Mouse (Mus musculus): ENCODE measurements at regions not wholly inside any gene's neighbourhood (a gene's known extent, or its start where the extent isn't known, plus 50 kb on each side); places are given as distances from the start of the nearest gene placed in this dataset.
A peak's percentile ranks its signal among the peaks of the same experiment; 100 is the strongest.

DNA sequence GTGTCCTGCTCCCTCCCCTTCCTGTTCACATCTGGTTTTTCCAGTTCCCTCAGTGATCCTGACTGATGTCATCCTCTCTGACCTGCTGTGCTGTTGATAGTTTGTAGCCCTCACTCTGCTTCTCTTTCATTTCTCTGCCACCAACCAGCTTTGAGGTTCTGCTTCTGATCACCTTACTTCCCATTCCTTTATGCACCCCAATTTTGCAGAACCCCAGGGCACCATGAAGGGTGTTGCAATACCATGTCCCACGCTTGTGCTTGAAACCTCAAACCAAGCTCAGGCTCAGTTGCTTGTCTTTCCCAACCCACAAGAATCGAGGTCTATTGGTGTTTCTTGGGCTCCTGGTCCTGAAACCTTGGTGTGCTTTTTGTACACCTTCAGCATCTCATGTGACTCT is 93.3 kb downstream of the Edn1 start:
- Histone ChIP-seq H3K4me1 (ENCODE audit: control insufficient read depth, insufficient read depth, low read length) (no peaks in the 10 kb centered on the region), H3K27ac (ENCODE audit: insufficient read depth, low read length) (no peak overlapping the region), H3K4me3 (ENCODE audit: insufficient read depth, low read length) (no peak overlapping the region)
- TF ChIP-seq POLR2A (IDR thresholded peaks at IDR 0.05; ENCODE audit: extremely low read depth, insufficient read depth, low read length) (no peak), CTCF (IDR thresholded peaks at IDR 0.05; ENCODE audit: extremely low read depth, insufficient read depth, low read length) (no peak)

DNA sequence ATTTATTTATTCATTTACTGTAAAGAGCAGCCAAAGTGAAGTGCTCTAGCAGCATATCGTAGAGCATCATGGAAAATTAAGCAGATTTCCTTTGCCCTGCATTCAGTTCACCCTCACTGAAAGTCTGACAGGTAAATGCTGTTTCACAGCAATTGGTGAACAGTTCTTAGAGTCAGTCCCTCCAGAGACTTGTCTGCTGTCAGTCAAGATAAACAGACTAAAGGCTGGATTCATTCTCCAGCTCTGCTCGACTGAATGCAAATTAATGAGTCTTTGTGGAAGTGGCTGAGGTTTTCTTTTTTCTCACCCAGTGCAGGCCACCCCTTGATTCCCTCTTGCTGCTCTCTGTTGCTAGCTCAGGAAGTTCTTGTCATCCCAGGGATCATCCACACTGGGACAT is 100.2 kb downstream of the Edn1 start:
- no peak for TF ChIP-seq POLR2A (IDR thresholded peaks at IDR 0.05; ENCODE audit: extremely low read depth, insufficient read depth, low read length)
- no peak for TF ChIP-seq CTCF (IDR thresholded peaks at IDR 0.05; ENCODE audit: extremely low read depth, insufficient read depth, low read length)
- H3K4me1 ChIP-seq (ENCODE audit: control insufficient read depth, insufficient read depth, low read length) = peaks cover 2% of the 10 kb centered on the region
- H3K4me3 ChIP-seq (ENCODE audit: insufficient read depth, low read length) = no peak overlapping the region
- H3K27ac ChIP-seq (ENCODE audit: insufficient read depth, low read length) = 0 out of 2 replicates have a peak overlapping the region, but pooled peaks have one; percentile 29

- TF ChIP-seq CTCF (IDR thresholded peaks at IDR 0.05; ENCODE audit: extremely low read depth, insufficient read depth, low read length) (no peak), POLR2A (IDR thresholded peaks at IDR 0.05; ENCODE audit: extremely low read depth, insufficient read depth, low read length) (no peak)
- Histone ChIP-seq H3K4me1 (ENCODE audit: control insufficient read depth, insufficient read depth, low read length) (peaks cover 2% of the 10 kb centered on the region), H3K4me3 (ENCODE audit: insufficient read depth, low read length) (no peak overlapping the region), H3K27ac (ENCODE audit: insufficient read depth, low read length) (peak overlapping the region; percentile 83)
These were observed 102.2 kb downstream of the Edn1 start for GRCm38 (mm10) chr13:42403231-42404020.

- Histone ChIP-seq H3K4me1 (ENCODE audit: control insufficient read depth, insufficient read depth, low read length) (no peaks in the 10 kb centered on the region), H3K4me3 (ENCODE audit: insufficient read depth, low read length) (no peak overlapping the region), H3K27ac (ENCODE audit: insufficient read depth, low read length) (no peak overlapping the region)
- no peak for TF ChIP-seq CTCF (IDR thresholded peaks at IDR 0.05; ENCODE audit: extremely low read depth, insufficient read depth, low read length)
- no peak for TF ChIP-seq POLR2A (IDR thresholded peaks at IDR 0.05; ENCODE audit: extremely low read depth, insufficient read depth, low read length)
These were observed 111.5 kb downstream of the Edn1 start for GRCm38 (mm10) chr13:42412652-42413282.

DNA sequence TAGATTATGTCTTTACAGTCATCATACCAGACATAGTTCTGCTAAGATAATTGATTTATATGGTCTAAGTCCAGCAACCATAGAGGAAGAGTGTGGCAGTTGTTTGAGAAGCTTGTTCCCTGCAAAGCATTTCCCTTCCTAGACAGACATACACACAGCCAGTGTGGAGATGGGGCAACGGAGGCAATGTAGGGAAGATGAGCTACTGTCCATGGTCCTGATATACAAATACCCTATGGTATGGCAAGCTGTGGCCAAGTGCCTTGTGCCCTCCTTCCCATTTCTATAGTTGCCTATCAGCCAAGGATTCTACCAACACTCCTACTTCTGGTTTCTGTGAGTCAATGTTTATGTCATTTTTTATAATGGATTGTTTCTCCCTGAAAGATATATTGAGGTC is 145.6 kb downstream of the Edn1 start:
- TF ChIP-seq POLR2A (IDR thresholded peaks at IDR 0.05; ENCODE audit: extremely low read depth, insufficient read depth, low read length) (no peak), CTCF (IDR thresholded peaks at IDR 0.05; ENCODE audit: extremely low read depth, insufficient read depth, low read length) (no peak)
- Histone ChIP-seq H3K4me1 (ENCODE audit: control insufficient read depth, insufficient read depth, low read length) (no peaks in the 10 kb centered on the region), H3K27ac (ENCODE audit: insufficient read depth, low read length) (no peak overlapping the region), H3K4me3 (ENCODE audit: insufficient read depth, low read length) (no peak overlapping the region)

- Histone ChIP-seq H3K4me1 (ENCODE audit: control insufficient read depth, insufficient read depth, low read length) (no peaks in the 10 kb centered on the region), H3K27ac (ENCODE audit: insufficient read depth, low read length) (no peak overlapping the region), H3K4me3 (ENCODE audit: insufficient read depth, low read length) (no peak overlapping the region)
- TF ChIP-seq POLR2A (IDR thresholded peaks at IDR 0.05; ENCODE audit: extremely low read depth, insufficient read depth, low read length) (no peak), CTCF (IDR thresholded peaks at IDR 0.05; ENCODE audit: extremely low read depth, insufficient read depth, low read length) (no peak)
These were observed 152.4 kb downstream of the Edn1 start for GRCm38 (mm10) chr13:42453665-42454064.

GRCm38 (mm10) chr13:42459892-42460291 is 158.6 kb downstream of the Edn1 start:
- no peak overlapping the region for H3K4me3 ChIP-seq (ENCODE audit: insufficient read depth, low read length)
- no peaks in the 10 kb centered on the region for H3K4me1 ChIP-seq (ENCODE audit: control insufficient read depth, insufficient read depth, low read length)
- no peak overlapping the region for H3K27ac ChIP-seq (ENCODE audit: insufficient read depth, low read length)
- TF ChIP-seq POLR2A (IDR thresholded peaks at IDR 0.05; ENCODE audit: extremely low read depth, insufficient read depth, low read length) = no peak
- no peak for TF ChIP-seq CTCF (IDR thresholded peaks at IDR 0.05; ENCODE audit: extremely low read depth, insufficient read depth, low read length)

DNA sequence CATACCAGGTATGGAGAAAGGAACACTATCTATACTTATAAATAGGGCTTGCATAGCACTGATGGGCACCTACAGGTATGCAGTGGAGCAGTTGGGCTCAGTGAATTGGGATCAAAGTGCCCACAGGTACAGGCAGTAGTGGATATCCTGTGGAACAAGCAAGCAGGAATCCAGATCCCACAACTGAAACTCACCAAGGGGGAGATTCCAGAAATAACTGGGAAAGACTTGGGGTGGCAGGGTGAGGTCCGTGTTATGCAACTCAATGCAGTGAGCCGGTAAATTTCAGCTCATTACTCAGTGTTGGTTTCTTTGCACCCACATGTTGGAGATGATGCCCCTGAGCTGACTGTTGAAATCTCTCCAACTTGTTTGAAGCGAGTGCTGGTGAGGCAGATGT is 177.5 kb downstream of the Edn1 start:
- H3K4me3 ChIP-seq (ENCODE audit: insufficient read depth, low read length) = no peak overlapping the region
- H3K4me1 ChIP-seq (ENCODE audit: control insufficient read depth, insufficient read depth, low read length) = no peaks in the 10 kb centered on the region
- TF ChIP-seq POLR2A (IDR thresholded peaks at IDR 0.05; ENCODE audit: extremely low read depth, insufficient read depth, low read length) = no peak
- no peak for TF ChIP-seq CTCF (IDR thresholded peaks at IDR 0.05; ENCODE audit: extremely low read depth, insufficient read depth, low read length)
- no peak overlapping the region for H3K27ac ChIP-seq (ENCODE audit: insufficient read depth, low read length)

DNA sequence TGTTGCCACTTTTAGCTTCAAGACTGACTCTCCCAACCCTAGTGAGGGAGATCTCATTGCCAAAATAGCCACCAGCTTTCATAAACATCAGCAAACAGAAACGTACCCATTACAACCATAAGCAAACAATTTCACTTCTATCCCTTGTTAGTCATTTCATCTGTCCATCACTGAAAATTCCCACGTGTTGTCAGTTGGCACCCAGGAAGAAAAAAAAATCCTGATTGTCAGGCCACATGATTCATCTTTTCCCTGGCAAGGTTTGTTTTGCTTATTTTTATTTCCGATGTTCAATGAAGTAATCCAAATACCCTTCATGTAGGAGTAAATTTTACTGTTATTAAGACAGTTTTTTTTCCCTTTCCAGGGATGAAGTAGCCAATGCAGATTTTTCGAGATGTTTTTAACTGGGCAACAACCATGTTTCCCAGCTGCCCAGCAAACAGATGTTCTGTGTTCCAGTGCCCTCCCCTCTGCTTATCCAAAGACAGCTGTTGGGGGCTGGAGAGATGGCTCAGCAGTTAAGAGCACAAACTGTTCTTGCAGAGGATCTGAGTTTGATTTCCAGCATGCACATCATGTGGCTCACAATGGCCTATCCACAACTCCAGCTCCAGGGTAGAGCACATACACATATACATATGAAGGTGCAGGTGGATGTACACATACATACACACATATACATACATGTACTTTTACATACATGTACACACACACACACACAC is 189.3 kb upstream of the Phactr1 start:
- Histone ChIP-seq H3K27ac (ENCODE audit: insufficient read depth, low read length) (no peak overlapping the region), H3K4me3 (ENCODE audit: insufficient read depth, low read length) (no peak overlapping the region), H3K4me1 (ENCODE audit: control insufficient read depth, insufficient read depth, low read length) (no peaks in the 10 kb centered on the region)
- TF ChIP-seq POLR2A (IDR thresholded peaks at IDR 0.05; ENCODE audit: extremely low read depth, insufficient read depth, low read length) (no peak), CTCF (IDR thresholded peaks at IDR 0.05; ENCODE audit: extremely low read depth, insufficient read depth, low read length) (no peak)

Measured in cortical plate, adult 2 months (tissue).